Mouse (Mus musculus) testis, adult 10 weeks (tissue): ENCODE measurements around the gene Vmn2r107. TPM values are rescaled to one million over a fixed set of nuclear protein-coding genes. Genes with fewer than 3 reads are reported as not detected.

ENCODE experiments used
- polyA plus RNA-seq: library from polyadenylated mRNA; stranded (reverse); fragments of 350-450 nt; fragmentation: Illumina TruSeq; extraction: RNeasy Lipid Tissue Mini Kit (QIAGEN cat#74804); gene quantifications from one replicate; pipeline ENCODE4 v1.2.3, GENCODE M21; 2014; ENCODE audit warnings: low read depth, low replicate concordance

Gene Vmn2r107
- 0.91 TPM for polyA plus RNA-seq

DNA sequence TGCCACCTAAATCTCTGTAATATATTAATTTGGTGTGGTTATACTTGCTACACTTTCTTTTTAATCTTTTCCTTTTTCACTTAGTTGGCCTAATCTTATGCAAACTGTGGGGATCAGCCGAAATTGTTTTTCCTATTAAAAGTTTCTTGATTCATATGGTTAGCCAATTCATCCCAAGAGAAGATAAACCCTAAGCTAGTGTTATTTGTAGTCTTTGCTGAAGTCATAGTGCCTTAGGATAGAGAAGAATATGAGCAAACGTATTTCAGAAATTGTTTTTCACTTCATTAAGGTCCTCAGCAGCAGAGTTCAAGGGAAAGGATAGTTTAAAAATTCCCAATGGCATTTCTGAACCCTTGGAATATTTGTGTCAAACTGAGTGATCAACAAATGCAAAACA is at the start of gene Vmn2r107:
Vmn2r107 (plus strand) TSS at position 301 of the 400 bp plus-strand sequence.

DNA sequence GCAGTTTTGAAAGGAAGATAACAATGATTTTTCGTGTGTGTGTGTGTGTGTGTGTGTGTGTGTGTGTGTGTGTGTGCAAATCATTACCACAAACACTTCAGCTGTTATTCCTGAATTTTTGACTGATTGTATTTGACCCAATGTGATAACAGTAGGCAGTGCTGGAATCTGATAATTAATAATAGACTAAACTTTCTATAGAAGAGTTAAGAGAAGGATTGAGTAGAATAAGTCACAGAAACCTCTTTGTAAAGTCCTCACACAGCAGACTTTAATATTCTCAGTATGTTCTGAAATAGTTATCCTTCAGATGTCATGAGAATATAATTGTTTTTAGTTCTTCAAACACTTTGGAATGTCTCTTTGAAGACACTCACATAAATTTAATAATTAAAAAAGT is 68.8 kb downstream of the Vmn2r107 start, which contains the start of gene Vmn1r224:
Vmn1r224 (plus strand) TSS at position 301 of the 400 bp plus-strand sequence.

Other genes starting within 250 kb of the Vmn2r107 start
- gene Fpr-rs7, start 231.0 kb upstream of the Vmn2r107 start, polyA plus RNA-seq = not detected
- gene Fpr-rs6, start 162.1 kb upstream of the Vmn2r107 start, polyA plus RNA-seq = not detected
- gene Vmn2r105, start 110.2 kb upstream of the Vmn2r107 start, polyA plus RNA-seq = not detected
- not detected for gene Vmn2r106, start 59.7 kb upstream of the Vmn2r107 start, polyA plus RNA-seq
- gene Vmn1r224, start 68.9 kb downstream of the Vmn2r107 start, polyA plus RNA-seq = 2.2 TPM
- not detected for gene Vmn2r108, start 136.1 kb downstream of the Vmn2r107 start, polyA plus RNA-seq
- gene Vmn1r225, start 152.9 kb downstream of the Vmn2r107 start, polyA plus RNA-seq = not detected
- not detected for gene Vmn2r109, start 219.5 kb downstream of the Vmn2r107 start, polyA plus RNA-seq